Mouse (Mus musculus): ENCODE data around the gene Vkorc1.

DNA sequence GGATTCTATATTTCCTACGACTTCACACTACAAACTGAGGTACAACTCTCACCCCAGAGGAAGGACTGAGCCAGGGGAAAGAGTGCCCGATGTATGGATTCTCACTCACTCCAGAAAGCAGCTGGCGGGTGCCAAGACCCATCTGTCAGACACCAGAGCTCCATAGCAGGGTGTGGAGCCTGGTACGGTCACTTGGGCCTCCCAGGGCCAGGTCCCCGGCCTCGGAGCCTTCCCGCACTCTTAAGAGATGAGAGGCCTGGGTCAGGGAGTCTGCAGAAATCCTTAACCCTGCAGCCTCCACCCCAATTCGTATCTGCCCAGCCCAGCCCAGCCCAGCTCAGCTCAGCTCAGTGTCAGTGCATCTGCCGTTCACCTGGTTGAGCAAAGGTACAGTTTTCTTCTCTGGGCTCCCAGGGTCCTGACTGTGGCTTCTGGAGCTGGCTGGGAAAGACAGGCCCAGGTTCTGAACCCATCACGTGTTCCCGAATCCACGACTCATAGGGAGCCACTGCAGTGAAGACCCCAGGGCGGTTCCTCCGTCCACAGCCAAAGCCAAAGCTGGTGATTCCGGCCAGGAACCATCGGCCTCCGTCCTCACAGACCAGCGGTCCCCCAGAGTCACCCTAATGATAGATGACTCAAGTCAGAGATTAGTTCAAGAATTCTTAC, 40.9 kb upstream of the Vkorc1 start:
- TF ChIP-seq CTCF (IDR thresholded peaks at IDR 0.05; ENCODE audit: low read depth), result no peak
- TF ChIP-seq EP300 (optimal IDR thresholded peaks at IDR 0.05), result no peak

Measured in stomach, postnatal 0 days (tissue).